Mouse (Mus musculus) kidney, adult 9 months (tissue): ENCODE data around the gene Lrp11.
A peak's percentile ranks its signal among the peaks of the same experiment; 100 is the strongest.

ENCODE experiments used
- DNase-seq: peaks from one replicate; pipeline ENCODE4 v3.0.0; 2022

The Lrp11 gene

DNA sequence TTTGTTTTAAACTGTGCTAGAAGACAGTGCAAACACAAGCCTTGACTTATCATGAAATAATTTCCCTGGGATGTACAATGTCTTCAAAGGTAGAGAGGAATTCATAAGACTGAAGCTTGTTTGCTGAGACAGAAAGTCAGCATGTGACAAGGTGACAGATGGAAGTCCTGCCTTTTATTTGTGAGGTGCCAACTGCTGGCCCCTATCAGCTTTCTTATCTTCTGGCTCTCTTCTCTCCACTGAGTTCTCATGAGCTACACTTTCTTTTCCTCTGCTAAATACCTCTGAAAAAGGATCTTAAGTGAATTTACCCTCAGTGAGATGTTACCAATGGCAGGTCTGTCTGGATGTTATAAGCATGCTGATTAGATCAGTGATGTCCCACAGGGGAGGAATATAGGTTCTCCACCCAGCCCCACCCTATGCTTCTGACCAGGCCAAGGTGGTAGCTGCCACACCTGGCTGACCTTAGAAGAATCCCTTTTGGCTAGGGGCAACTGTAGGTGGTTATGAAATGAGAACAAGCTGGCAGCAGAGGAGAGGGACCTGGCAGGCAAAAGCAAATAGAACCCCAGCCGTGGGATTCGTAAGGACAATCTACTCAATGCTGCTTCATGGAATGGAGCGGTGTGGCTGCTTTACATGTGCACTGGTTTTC is 34.4 kb downstream of the Lrp11 start:
- no peak for DNase-seq

DNA sequence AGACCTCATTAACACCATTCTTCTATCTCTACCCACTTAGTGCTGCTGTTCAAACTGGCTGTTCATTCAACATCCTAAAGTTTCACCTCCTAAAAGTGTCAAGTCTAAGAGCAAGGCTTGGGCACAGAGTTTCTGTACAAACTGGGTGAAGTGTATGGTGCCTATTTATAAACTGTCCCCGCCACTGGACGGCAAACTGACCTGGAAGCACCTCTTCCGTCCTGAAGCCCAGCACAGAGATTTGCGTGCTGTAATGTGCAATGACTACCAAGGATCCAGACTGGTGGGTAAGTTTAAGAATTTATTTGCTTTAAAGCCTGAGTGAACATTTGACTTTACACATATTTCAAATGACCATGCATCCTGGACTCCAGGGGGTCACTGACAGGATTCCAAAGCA is 39.5 kb downstream of the Lrp11 start:
- DNase-seq, result no peak

- no peak for DNase-seq
These were observed 40.7 kb downstream of the Lrp11 start for GRCm38 (mm10) chr10:7630286-7630685.

- no peak for DNase-seq
These were observed 41.5 kb downstream of the Lrp11 start for GRCm38 (mm10) chr10:7630951-7631720.

DNA sequence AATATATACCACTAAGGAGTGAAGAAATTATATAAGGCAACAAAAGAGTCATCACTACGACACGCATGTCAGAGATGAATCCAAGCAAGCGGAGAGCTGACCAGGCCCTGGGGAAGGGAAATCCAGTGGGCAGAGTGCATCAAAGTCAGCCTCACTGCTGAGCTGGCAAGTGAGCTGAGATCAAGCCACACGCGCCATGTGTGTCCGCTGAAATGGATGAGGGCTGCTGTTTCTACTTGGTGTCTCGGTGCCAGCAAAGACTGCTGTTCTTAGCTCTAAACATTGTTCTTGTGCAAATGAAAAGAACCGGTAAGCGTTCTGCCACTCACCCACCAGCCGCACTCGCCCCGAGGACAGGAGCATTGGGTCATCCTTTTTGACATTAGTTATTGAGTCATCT is 50.8 kb downstream of the Lrp11 start:
- DNase-seq, result no peak

GRCm38 (mm10) chr10:7645911-7646310 is 56.3 kb downstream of the Lrp11 start:
- DNase-seq, result no peak

DNA sequence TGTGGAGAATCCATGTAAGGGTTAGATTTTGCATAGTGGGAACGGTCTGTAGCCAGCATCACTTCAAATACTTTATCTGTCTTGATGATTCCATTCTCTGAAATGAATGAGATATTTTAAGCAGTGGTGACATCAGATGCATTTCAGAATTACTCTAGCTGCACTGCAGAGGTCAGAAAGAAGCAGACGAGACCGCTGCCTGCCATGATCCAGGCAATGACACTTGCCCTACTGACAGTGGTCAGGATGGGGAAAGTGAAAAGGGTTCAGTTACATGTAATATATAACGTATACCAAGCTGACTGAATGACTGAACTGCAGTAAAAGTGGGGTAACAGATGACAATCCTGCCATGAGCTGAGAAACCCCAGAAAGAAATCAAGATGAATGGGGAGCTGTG is 59.5 kb downstream of the Lrp11 start:
- DNase-seq, result no peak

DNA sequence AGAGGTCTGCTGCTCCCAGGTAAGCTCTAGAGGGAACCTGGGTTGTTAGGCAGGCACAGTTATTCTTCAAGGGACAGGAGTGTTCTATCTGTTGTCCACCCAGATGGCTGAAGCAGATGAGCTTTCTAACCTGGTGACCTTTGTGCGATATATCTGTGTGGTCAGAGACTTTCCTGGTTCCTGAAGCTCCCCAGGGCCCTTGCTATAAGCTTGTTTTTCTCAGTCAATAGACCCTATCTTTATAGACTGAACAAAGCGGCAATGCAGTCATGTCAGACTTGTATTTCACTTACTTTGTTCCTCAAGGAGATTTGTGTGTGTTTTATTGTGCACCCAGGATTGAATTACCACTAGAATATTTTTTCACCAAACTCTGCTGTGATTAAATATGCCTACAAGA is 61.5 kb downstream of the Lrp11 start:
- no peak for DNase-seq

DNA sequence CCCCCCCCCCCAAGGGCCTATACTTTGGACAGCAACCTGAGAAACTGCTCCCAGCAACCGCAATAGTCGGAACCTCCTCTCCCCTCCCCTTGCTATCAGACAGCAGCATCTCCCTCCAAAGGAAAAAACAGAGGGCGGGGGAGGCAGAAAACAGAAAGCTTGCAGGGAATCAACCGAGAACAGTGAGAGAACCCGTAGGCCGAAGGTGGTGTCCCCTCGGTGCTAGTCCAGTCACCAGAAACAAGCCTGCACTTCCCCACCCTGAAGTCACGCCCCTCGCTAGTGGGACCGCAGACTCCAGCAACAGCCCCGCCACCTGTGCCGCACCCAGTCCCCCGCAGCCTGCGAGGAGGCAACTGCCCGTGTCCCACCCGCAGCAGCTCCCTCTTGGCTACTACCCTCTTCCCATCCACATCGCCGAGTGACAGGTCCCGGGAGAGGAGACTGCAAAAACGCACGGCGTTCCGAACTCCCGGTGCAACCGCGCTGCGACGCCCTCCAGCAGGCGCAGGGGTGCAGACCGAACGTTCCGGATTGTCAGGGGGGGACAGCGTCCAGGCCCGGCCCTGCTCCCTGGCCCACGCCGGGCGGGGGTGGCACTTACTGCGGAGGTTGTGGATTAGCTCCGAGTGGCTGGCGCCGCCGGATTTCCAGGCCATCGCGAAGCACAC is 73.0 kb downstream of the Lrp11 start:
- no peak for DNase-seq

- peak; percentile 91 for DNase-seq
These were observed 73.8 kb downstream of the Lrp11 start for GRCm38 (mm10) chr10:7663159-7664026.

DNA sequence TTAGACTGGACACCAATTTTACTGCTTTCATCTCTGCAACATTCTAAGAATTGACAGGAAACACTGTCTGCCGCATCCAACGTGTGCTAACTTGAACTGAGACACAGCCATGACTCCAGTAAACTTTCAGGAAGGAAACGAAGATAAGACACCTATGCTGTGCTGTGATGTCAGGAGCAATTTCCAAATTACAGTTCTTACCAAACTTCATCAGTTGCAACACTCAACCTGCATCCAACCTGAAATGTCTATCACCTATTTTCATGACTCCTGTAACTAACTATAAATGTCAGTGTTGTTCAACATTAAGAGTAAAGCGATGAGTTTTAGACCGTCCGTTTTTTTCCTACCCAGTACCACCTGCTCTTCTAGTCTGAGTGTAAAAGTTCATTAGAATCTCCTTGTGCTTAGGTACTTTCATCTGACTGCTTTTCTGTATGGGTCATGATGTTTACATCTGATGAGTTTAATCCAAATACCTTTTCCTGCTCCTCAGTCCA is 74.5 kb downstream of the Lrp11 start:
- DNase-seq, result no peak

DNA sequence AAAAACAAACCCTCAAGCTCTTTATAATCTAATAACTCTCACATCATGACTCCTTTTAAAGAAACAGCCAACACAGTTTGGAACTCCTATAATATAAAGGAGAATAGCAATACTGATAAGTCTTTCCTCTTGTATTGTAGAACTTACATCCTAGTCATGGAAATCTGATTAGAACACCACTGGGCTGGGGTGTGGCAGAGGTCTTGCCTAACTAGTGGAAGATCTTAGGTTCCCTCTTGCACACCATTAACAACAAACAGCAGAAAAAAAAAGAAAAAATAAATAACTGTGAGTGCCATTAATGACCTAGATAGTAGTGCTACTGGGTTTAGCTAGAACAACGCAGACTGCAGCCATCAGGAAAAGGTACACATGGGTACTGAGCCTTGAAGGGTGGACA is 75.3 kb downstream of the Lrp11 start:
- DNase-seq, result no peak

DNA sequence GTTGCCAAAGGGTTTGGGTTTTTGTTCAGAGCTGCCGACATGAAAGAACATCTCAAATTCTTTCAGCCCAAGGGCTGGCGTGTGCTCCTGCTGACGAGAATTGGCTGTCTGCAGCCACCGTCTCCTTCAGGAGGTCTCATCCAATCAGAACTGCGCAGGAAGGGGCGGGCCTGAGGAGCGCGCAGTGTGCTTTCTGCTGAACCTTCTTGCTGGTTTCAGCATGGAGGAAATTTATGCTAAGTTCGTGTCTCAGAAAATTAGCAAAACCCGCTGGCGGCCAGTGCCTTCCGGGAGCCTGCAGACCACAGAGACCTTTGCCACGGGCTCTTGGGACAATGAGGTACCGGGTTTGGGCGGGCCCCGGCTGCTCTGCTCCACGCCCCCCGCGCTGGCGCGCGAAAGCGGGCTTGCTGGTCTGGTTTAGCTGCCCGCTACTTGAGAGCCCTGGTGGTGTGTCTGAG is 77.8 kb downstream of the Lrp11 start, which contains the start of gene Nup43:
Gene Nup43 (plus strand): TSS at position 162 of the 461 bp plus-strand sequence.
- DNase-seq, result peak; percentile 93

DNA sequence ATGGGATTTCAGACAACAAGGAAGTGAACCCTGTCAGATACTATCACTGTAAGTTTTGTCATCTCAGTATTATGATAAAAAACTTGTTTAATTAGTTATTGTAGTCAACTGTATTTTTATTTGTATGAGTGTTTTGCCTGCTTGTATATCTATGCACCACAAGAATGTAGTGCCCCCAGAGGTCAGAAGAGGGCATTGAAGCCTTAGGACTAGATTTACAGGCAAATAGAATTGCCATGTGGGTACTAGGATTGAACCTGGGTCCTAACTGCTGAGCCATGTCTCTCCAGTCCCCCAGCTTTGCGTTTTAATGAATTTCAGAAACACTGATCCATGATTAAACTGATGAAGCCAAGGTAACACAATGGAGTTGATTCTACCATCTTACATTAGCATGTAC is 84.1 kb downstream of the Lrp11 start:
- peak; percentile 36 for DNase-seq
